Mouse (Mus musculus) liver, embryonic 14.5 days (tissue): ENCODE measurements around the gene Amph.

Experiments
- CTCF ChIP-seq: IDR thresholded peaks from 2 replicates; pipeline ENCODE4 v1.5.1; 2016; ENCODE audit warnings: antibody characterized with exemption, low read depth, control low read depth
- EP300 ChIP-seq: IDR thresholded peaks from 2 replicates; pipeline ENCODE4 v1.6.1; 2016; ENCODE audit warnings: antibody characterized with exemption, low read depth

- TF ChIP-seq EP300 (peak; percentile 93), CTCF (no peak)
Measured at GRCm38 (mm10) chr13:19126912-19127552, 179.0 kb downstream of the Amph start.
